In the genomic region with DNA sequence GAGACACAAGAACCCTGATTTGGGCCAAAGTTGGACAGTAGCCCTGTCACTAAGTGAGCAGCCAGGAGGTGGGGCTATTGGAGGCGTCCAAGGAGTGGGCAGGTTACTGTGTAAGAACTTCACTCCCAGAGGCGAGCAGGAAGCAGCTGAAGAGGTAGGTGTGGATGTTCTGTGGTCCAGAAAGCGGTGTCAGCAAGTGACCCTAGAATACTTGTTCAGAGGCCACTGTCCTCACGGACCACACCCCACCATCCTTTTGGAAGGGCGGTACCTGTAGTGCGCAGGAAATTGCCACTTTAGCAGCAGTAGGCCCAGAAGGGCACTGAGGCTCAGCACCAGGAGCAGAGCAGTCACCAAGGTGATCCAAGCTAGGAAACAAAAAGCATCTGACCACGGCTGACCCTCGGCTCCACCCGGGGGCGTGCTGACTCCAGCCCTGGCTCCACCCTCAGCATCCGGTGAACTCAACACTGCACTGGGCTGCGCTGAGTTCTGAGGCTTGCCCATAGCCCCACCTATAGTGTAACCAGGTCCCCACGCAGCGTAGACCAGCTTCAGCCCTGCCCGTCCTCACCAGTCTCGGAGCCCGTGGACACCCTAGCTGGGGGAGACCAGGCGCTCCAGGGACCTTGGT, we compare ENCODE assay signal across 8 mouse cellular contexts. TPM values are rescaled to one million over a fixed set of nuclear protein-coding genes. Genes with fewer than 3 reads are reported as not detected.
DNase-seq lines count a peak whose midpoint lies in the region; ATAC-seq and TF ChIP-seq lines count a peak whose summit lies in the region.

No protein-coding gene starts in this region.

- H3K4me1 ChIP-seq in brown adipose tissue, adult 24 weeks (ENCODE audit: control insufficient read depth, insufficient read depth, insufficient read length, low read length) = peaks cover 5% of the 10 kb centered on the region; the same call in 1 of the 2 replicates
- no peaks in the 10 kb centered on the region for H3K4me1 ChIP-seq in intestine, postnatal 0 days (replicated peaks; ENCODE audit: control insufficient read depth, insufficient read depth, low read length)

- ATAC-seq in intestine, postnatal 0 days = peak; percentile 55
- no peak for ATAC-seq in megakaryocyte progenitor cell, adult 5-6 weeks (replicated peaks; ENCODE audit: poor library complexity)

- H3K27ac ChIP-seq in brown adipose tissue, adult 24 weeks (replicated peaks; ENCODE audit: low read depth, low read length) = no peak overlapping the region
- H3K27ac ChIP-seq in intestine, postnatal 0 days (ENCODE audit: low read depth, low read length) = no peak overlapping the region

- peak overlapping the region; percentile 37; the same call in 1 of the 2 replicates for H3K9ac ChIP-seq in intestine, postnatal 0 days (ENCODE audit: low read depth, low read length)

- DNase-seq in Muller cell, postnatal 12 days (ENCODE audit: inconsistent ontology term) = peak; percentile 34
- peak; percentile 66 to 77 for DNase-seq in heart, adult 18-20 months
- peak; percentile 85 to 88 for DNase-seq in lung, adult 18-20 months
- peak; percentile 31 for DNase-seq in ovary, postnatal 14 days (ENCODE audit: low spot score)
- no peak for DNase-seq in thymus, adult 18-20 months

- H3K36me3 ChIP-seq in intestine, postnatal 0 days (ENCODE audit: control insufficient read depth, insufficient read depth) = no peaks in the 10 kb centered on the region

- H3K4me3 ChIP-seq in brown adipose tissue, adult 24 weeks (ENCODE audit: insufficient read depth, low read depth, low read length) = peak overlapping the region; percentile 42
- peak overlapping the region; percentile 30 for H3K4me3 ChIP-seq in intestine, postnatal 0 days (ENCODE audit: low read depth, low read length)

- peak overlapping the region; percentile 74 for H3K4me2 ChIP-seq in intestine, postnatal 0 days (replicated peaks; ENCODE audit: low read depth)

- H3K9me3 ChIP-seq in intestine, postnatal 0 days (ENCODE audit: control insufficient read depth) = no peaks in the 10 kb centered on the region

- 21% methylated on average over 18 of the region's 18 CpGs for WGBS in intestine, postnatal 0 days

- H3K27me3 ChIP-seq in intestine, postnatal 0 days (replicated peaks; ENCODE audit: control insufficient read depth, insufficient read depth, low read length) = no peaks in the 10 kb centered on the region

- peak; percentile 69 for TF ChIP-seq CTCF in intestine, postnatal 0 days (IDR thresholded peaks at IDR 0.05; ENCODE audit: low read depth)

RNA-seq across cellular contexts. Expression of a gene that starts 8.7 kb away (rescaled TPM):
- 1.6 TPM in 1 of 2 replicates, not detected in the other for polyA plus RNA-seq in brown adipose tissue, adult 24 weeks (2012; ENCODE audit: insufficient read depth, insufficient read length, missing spikeins)
- 1 to 10 TPM in 1 of 2 experiments, under 1 TPM in 1; 0.57 to 1.2 TPM for total RNA-seq in heart, adult 18-20 months (2021)
- polyA plus RNA-seq in intestine, postnatal 0 days (2015; fragmentation: Nextera tagmentation; extraction: Ambion mirVana) = 37.3 and 42.7 TPM in 2 replicates
- total RNA-seq in megakaryocyte progenitor cell, adult 5-6 weeks (2015) = 42.5 and 50.4 TPM in 2 replicates
- 87.4 and 89.5 TPM in 2 replicates for total RNA-seq in megakaryocyte progenitor cell, adult 5-6 weeks (2017)

RNA-seq across cellular contexts. Expression of a gene that starts 11.4 kb away (rescaled TPM):
- not detected in 2 replicates for polyA plus RNA-seq in brown adipose tissue, adult 24 weeks (2012; ENCODE audit: insufficient read depth, insufficient read length, missing spikeins)
- under 1 TPM; 0.15 to 0.22 TPM for total RNA-seq in heart, adult 18-20 months (2021)
- 0.05 and 0.10 TPM in 2 replicates for polyA plus RNA-seq in intestine, postnatal 0 days (2015; fragmentation: Nextera tagmentation; extraction: Ambion mirVana)
- total RNA-seq in megakaryocyte progenitor cell, adult 5-6 weeks (2015) = 1.1 and 9.0 TPM in 2 replicates
- 0.12 and 0.95 TPM in 2 replicates for total RNA-seq in megakaryocyte progenitor cell, adult 5-6 weeks (2017)

RNA-seq across cellular contexts. Expression of a gene that starts 18.0 kb away (rescaled TPM):
- 9.4 and 10.7 TPM in 2 replicates for polyA plus RNA-seq in brown adipose tissue, adult 24 weeks (2012; ENCODE audit: insufficient read depth, insufficient read length, missing spikeins)
- total RNA-seq in heart, adult 18-20 months (2021) = 10 to 100 TPM; 15.7 to 17.2 TPM
- 221 and 225 TPM in 2 replicates for polyA plus RNA-seq in intestine, postnatal 0 days (2015; fragmentation: Nextera tagmentation; extraction: Ambion mirVana)
- total RNA-seq in megakaryocyte progenitor cell, adult 5-6 weeks (2015) = 73.6 and 93.7 TPM in 2 replicates
- total RNA-seq in megakaryocyte progenitor cell, adult 5-6 weeks (2017) = 58.7 and 64.1 TPM in 2 replicates

RNA-seq across cellular contexts. Expression of a gene that starts 36.8 kb away (rescaled TPM):
- 38.0 and 38.3 TPM in 2 replicates for polyA plus RNA-seq in brown adipose tissue, adult 24 weeks (2012; ENCODE audit: insufficient read depth, insufficient read length, missing spikeins)
- total RNA-seq in heart, adult 18-20 months (2021) = 10 to 100 TPM; 32.8 to 37.2 TPM
- 71.8 and 76.0 TPM in 2 replicates for polyA plus RNA-seq in intestine, postnatal 0 days (2015; fragmentation: Nextera tagmentation; extraction: Ambion mirVana)
- 66.5 and 94.1 TPM in 2 replicates for total RNA-seq in megakaryocyte progenitor cell, adult 5-6 weeks (2015)
- 90.5 and 104 TPM in 2 replicates for total RNA-seq in megakaryocyte progenitor cell, adult 5-6 weeks (2017)

RNA-seq across cellular contexts. Expression of a gene that starts 36.8 kb away (rescaled TPM):
- 4.0 and 6.1 TPM in 2 replicates for polyA plus RNA-seq in brown adipose tissue, adult 24 weeks (2012; ENCODE audit: insufficient read depth, insufficient read length, missing spikeins)
- 10 to 100 TPM in 1 of 2 experiments, 1 to 10 TPM in 1; 7.8 to 10.5 TPM for total RNA-seq in heart, adult 18-20 months (2021)
- 2.8 and 4.2 TPM in 2 replicates for polyA plus RNA-seq in intestine, postnatal 0 days (2015; fragmentation: Nextera tagmentation; extraction: Ambion mirVana)
- 12.0 and 13.7 TPM in 2 replicates for total RNA-seq in megakaryocyte progenitor cell, adult 5-6 weeks (2015)
- total RNA-seq in megakaryocyte progenitor cell, adult 5-6 weeks (2017) = 4.0 and 5.3 TPM in 2 replicates

Comparison
In these comparisons a context has a peak if more than half of its experiments do, and no peak if none do; other contexts are left out.
1. DNase-seq: peak in Muller cell, postnatal 12 days (single experiment), heart, adult 18-20 months (2 of 2), lung, adult 18-20 months (2 of 2) and ovary, postnatal 14 days (single experiment); none in thymus, adult 18-20 months (0 of 2).
2. RNA of a gene that starts 8.7 kb away (total RNA-seq): 42.5 to 89.5 TPM in megakaryocyte progenitor cell, adult 5-6 weeks; 0.57 to 1.2 TPM in heart, adult 18-20 months; every median in the first group is over 10 times any median in the second.